Mouse (Mus musculus): ENCODE measurements at regions not wholly inside any gene's neighbourhood (a gene's known extent, or its start where the extent isn't known, plus 50 kb on each side); places are given as distances from the start of the nearest gene placed in this dataset.

DNA sequence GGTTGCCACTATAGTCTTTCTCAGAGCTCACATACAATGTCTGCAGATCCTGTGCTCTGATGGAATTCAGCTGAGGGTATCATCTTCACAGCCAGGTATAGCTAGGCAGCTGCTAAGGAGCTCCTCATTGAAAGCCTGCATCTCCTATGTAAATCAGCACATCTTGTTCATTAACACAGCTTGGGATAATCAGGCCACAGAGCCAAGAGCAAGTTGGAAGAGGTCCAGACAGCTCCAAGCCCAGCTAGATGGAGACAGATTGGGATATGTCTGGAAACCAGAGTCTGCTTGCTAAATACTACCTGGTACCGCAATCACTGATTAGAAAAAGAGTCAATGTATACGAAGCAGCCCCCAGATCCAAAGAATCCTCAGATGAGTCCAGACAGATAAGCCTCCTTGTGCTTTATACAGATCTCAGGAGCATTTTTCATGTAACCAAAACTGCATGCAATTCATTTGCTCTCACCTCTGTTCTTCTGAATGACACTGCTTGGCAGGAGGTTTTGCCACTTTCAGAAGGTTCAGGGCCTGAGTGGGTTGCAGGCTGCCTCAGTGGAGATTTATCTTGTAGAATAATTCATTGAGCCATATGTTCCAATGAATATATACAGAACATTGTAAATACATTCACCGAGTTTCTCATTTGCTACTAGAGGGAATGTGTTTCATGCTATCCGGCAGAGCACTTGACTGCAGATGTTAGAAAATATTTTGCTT lies 485.4 kb downstream of the D3Ertd751e start:
- ATAC-seq (ENCODE audit: low FRiP score): no peak
- no peaks in the 10 kb centered on the region for H3K36me3 ChIP-seq (ENCODE audit: control insufficient read depth, insufficient read depth, low read length)
- H3K9me3 ChIP-seq (ENCODE audit: control insufficient read depth, low read length): no peaks in the 10 kb centered on the region
- H3K4me2 ChIP-seq (replicated peaks; ENCODE audit: low read depth, low read length): no peak overlapping the region
- no peak overlapping the region for H3K27ac ChIP-seq (ENCODE audit: low read depth, low read length)
- WGBS: 96% methylated on average over 4 of the region's 4 CpGs
- no peak for DNase-seq (ENCODE audit: low spot score)
- no peak overlapping the region for H3K9ac ChIP-seq (ENCODE audit: low read depth, low read length)
- H3K4me3 ChIP-seq (ENCODE audit: low read depth, low read length): no peak overlapping the region
- H3K4me1 ChIP-seq (replicated peaks; ENCODE audit: control insufficient read depth, insufficient read depth, low read length): no peaks in the 10 kb centered on the region
- H3K27me3 ChIP-seq (ENCODE audit: control insufficient read depth, insufficient read depth, low read length): no peaks in the 10 kb centered on the region

DNA sequence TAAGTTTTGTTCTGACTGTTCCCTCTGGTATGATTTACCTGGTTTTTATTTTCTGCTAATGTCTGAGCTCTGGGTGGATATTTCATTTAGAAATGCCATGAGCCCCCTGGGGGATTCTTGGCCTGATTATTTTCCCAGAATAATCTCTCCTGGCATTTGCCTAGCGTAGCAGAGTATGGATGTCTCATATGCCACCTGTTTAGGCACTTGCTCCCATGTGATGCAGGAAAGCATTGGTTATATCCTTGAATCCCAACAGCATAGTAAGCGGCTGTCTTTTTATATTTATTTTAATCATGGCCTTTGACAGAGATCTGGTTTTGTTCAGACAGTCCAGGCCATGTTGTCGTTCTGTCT lies 486.0 kb downstream of the D3Ertd751e start:
- WGBS: 91% methylated on average over 3 of the region's 3 CpGs

DNA sequence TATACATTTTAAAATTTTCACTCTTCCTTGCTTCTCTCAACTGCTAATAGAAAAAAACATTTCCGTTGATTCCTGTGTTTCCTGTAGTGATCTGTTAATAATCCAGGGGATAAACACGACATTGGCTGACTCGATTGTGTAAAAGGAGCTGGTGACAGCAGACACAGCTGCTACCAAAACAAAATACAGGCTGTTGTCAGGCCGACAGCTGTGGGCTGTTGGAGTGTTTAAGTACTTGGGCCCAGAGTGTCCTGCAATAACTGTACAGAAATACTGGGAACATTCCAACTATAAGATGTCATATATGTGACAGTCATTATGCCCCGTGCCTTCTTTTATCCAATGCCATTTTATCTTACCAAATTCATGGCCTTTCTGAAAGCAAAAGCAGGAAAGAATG lies 489.9 kb downstream of the D3Ertd751e start:
- Histone ChIP-seq H3K9me3 (ENCODE audit: control insufficient read depth, low read length) (no peaks in the 10 kb centered on the region), H3K36me3 (ENCODE audit: control insufficient read depth, insufficient read depth, low read length) (no peaks in the 10 kb centered on the region), H3K27me3 (ENCODE audit: control insufficient read depth, insufficient read depth, low read length) (no peaks in the 10 kb centered on the region), H3K27ac (ENCODE audit: low read depth, low read length) (no peak overlapping the region), H3K4me3 (ENCODE audit: low read depth, low read length) (no peak overlapping the region), H3K4me1 (replicated peaks; ENCODE audit: control insufficient read depth, insufficient read depth, low read length) (no peaks in the 10 kb centered on the region), H3K9ac (ENCODE audit: low read depth, low read length) (no peak overlapping the region), H3K4me2 (replicated peaks; ENCODE audit: low read depth, low read length) (no peak overlapping the region)
- ATAC-seq (ENCODE audit: low FRiP score): no peak
- 89% methylated on average over 5 of the region's 5 CpGs for WGBS
- no peak for DNase-seq (ENCODE audit: low spot score)

More for the DNA sequence above, 486.0 kb downstream of the D3Ertd751e start:
- no peaks in the 10 kb centered on the region for H3K9me3 ChIP-seq (ENCODE audit: control insufficient read depth, low read length)
- no peak overlapping the region for H3K4me3 ChIP-seq (ENCODE audit: low read depth, low read length)
- H3K27me3 ChIP-seq (ENCODE audit: control insufficient read depth, insufficient read depth, low read length): no peaks in the 10 kb centered on the region
- H3K9ac ChIP-seq (ENCODE audit: low read depth, low read length): no peak overlapping the region
- no peak for DNase-seq (ENCODE audit: low spot score)
- no peaks in the 10 kb centered on the region for H3K36me3 ChIP-seq (ENCODE audit: control insufficient read depth, insufficient read depth, low read length)
- H3K4me1 ChIP-seq (replicated peaks; ENCODE audit: control insufficient read depth, insufficient read depth, low read length): no peaks in the 10 kb centered on the region
- H3K4me2 ChIP-seq (replicated peaks; ENCODE audit: low read depth, low read length): no peak overlapping the region
- H3K27ac ChIP-seq (ENCODE audit: low read depth, low read length): no peak overlapping the region
- ATAC-seq (ENCODE audit: low FRiP score): no peak

DNA sequence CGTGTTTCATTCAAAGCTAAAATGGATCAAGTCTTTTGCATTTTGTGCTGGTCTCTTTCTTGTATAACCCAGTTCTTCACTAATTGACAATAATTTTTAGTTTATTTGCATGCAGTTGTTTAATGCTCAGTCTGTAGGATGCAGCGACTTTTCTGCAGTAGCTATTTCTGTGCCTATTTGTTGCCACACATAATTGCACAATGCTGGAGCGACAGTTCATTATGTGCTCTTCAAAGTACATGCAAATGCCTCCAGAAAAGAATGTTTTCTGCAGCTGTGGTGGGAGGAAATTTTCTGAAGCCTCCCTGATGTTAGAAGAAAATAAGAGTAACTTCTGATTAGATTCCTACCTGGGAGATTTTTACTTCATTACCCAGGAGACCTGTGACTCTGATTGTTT lies 491.3 kb downstream of the D3Ertd751e start:
- Histone ChIP-seq H3K27ac (ENCODE audit: low read depth, low read length) (no peak overlapping the region), H3K36me3 (ENCODE audit: control insufficient read depth, insufficient read depth, low read length) (no peaks in the 10 kb centered on the region), H3K9ac (ENCODE audit: low read depth, low read length) (no peak overlapping the region), H3K9me3 (ENCODE audit: control insufficient read depth, low read length) (no peaks in the 10 kb centered on the region), H3K4me2 (replicated peaks; ENCODE audit: low read depth, low read length) (no peak overlapping the region), H3K27me3 (ENCODE audit: control insufficient read depth, insufficient read depth, low read length) (no peaks in the 10 kb centered on the region), H3K4me1 (replicated peaks; ENCODE audit: control insufficient read depth, insufficient read depth, low read length) (no peaks in the 10 kb centered on the region), H3K4me3 (ENCODE audit: low read depth, low read length) (no peak overlapping the region)
- WGBS: 81% methylated on average over 3 of the region's 3 CpGs
- ATAC-seq (ENCODE audit: low FRiP score): no peak
- DNase-seq (ENCODE audit: low spot score): no peak

DNA sequence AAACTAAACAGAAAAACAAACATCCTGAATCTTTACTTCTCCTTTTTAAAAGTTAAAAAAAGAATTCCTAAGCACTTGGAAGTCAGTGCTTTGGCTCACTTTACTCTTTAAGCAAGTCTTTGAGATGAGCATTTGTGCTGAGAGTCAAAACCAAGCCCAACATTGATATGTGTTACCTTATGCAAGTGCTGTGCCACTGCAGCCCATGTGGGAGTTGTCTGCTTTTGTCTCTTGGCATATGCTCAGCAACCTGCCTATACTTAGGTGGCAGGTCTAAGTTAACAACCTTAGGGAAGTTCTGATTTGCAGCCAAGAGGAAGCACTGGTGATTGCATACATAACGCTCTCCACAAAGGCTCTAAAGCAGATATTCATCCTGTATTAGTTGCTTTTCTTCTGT lies 493.1 kb downstream of the D3Ertd751e start:
- Histone ChIP-seq H3K9ac (ENCODE audit: low read depth, low read length) (no peak overlapping the region), H3K4me1 (replicated peaks; ENCODE audit: control insufficient read depth, insufficient read depth, low read length) (no peaks in the 10 kb centered on the region), H3K27me3 (ENCODE audit: control insufficient read depth, insufficient read depth, low read length) (no peaks in the 10 kb centered on the region), H3K4me2 (replicated peaks; ENCODE audit: low read depth, low read length) (no peak overlapping the region), H3K27ac (ENCODE audit: low read depth, low read length) (no peak overlapping the region), H3K9me3 (ENCODE audit: control insufficient read depth, low read length) (no peaks in the 10 kb centered on the region), H3K4me3 (ENCODE audit: low read depth, low read length) (no peak overlapping the region), H3K36me3 (ENCODE audit: control insufficient read depth, insufficient read depth, low read length) (no peaks in the 10 kb centered on the region)
- DNase-seq (ENCODE audit: low spot score): no peak
- WGBS: 85% methylated on average over 1 of the region's 1 CpGs
- no peak for ATAC-seq (ENCODE audit: low FRiP score)
